In genomic region chr10:24149135-24149781, GRCm38 (mm10) we compare ENCODE assay signal across 7 mouse cellular contexts. TPM values are rescaled to one million over a fixed set of nuclear protein-coding genes. Genes with fewer than 3 reads are reported as not detected.
A peak's percentile ranks its signal among the peaks of the same experiment; 100 is the strongest.
DNase-seq lines count a peak whose midpoint lies in the region; ATAC-seq lines count a peak whose summit lies in the region.

Stx7 (plus strand) TSS chr10:24149302.

- H3K9ac ChIP-seq in intestine, embryonic 16.5 days (ENCODE audit: low read depth, low read length) = peak within 1 kb of the TSS; percentile 85
- H3K9ac ChIP-seq in midbrain, embryonic 11.5 days (ENCODE audit: low read length) = peak within 1 kb of the TSS; percentile 65

- WGBS in intestine, embryonic 16.5 days = under 1% methylated on average over 44 of the region's 45 CpGs
- under 1% methylated on average over 42 of the region's 45 CpGs for WGBS in midbrain, embryonic 11.5 days

- no peaks in the 10 kb centered on the region for H3K27me3 ChIP-seq in intestine, embryonic 16.5 days (replicated peaks; ENCODE audit: control insufficient read depth, insufficient read depth, low read length)
- H3K27me3 ChIP-seq in midbrain, embryonic 11.5 days (ENCODE audit: control insufficient read depth, insufficient read depth, low read length) = no peaks in the 10 kb centered on the region

- ATAC-seq in intestine, embryonic 16.5 days = peak; percentile 96
- peak; percentile 98 for ATAC-seq in midbrain, embryonic 11.5 days (ENCODE audit: low FRiP score)

- peaks cover 17% of the 10 kb centered on the region for H3K4me1 ChIP-seq in intestine, embryonic 16.5 days (ENCODE audit: control insufficient read depth, insufficient read depth, low read length)
- peaks cover 7% of the 10 kb centered on the region; the same call in 1 of the 2 replicates for H3K4me1 ChIP-seq in midbrain, embryonic 11.5 days (ENCODE audit: control insufficient read depth, insufficient read depth, low read length)

- DNase-seq in adrenal gland, adult 2 months = peak; percentile 97
- peak; percentile 86 for DNase-seq in embryo, embryonic 11.5 days (ENCODE audit: low read depth, low spot score)
- peak; percentile 87 to 93 for DNase-seq in gastrocnemius, postnatal 4 days (ENCODE audit: low spot score in 2 of 2)
- peak; percentile 91 to 93 for DNase-seq in left cerebral cortex, postnatal 36 days (ENCODE audit: low spot score in 2 of 2)
- DNase-seq in midbrain, embryonic 11.5 days (ENCODE audit: low spot score, missing footprints) = peak; percentile 98
- DNase-seq in skeletal muscle tissue, adult 2 months (ENCODE audit: low read depth, low spot score) = peak; percentile 94

- H3K4me2 ChIP-seq in intestine, embryonic 16.5 days (ENCODE audit: low read depth, low read length) = peak within 1 kb of the TSS; percentile 62
- peak within 1 kb of the TSS; percentile 58 for H3K4me2 ChIP-seq in midbrain, embryonic 11.5 days

- H3K36me3 ChIP-seq in intestine, embryonic 16.5 days (ENCODE audit: control insufficient read depth, insufficient read depth, low read length) = no peaks in the 10 kb centered on the region
- no peaks in the 10 kb centered on the region for H3K36me3 ChIP-seq in midbrain, embryonic 11.5 days (ENCODE audit: control insufficient read depth, insufficient read depth, low read length)

- peak within 1 kb of the TSS; percentile 85 for H3K27ac ChIP-seq in intestine, embryonic 16.5 days (ENCODE audit: low read length)
- H3K27ac ChIP-seq in midbrain, embryonic 11.5 days (ENCODE audit: low read depth, low read length) = no peak within 1 kb of the TSS

- H3K4me3 ChIP-seq in intestine, embryonic 16.5 days (ENCODE audit: low read length) = peak within 1 kb of the TSS; percentile 84
- peak within 1 kb of the TSS; percentile 54 for H3K4me3 ChIP-seq in midbrain, embryonic 11.5 days (ENCODE audit: low read depth, low read length)

- intact Hi-C loops in left cerebral cortex, postnatal 36 days (cut with DNase I) = no loop called here

- no peaks in the 10 kb centered on the region for H3K9me3 ChIP-seq in intestine, embryonic 16.5 days (ENCODE audit: control insufficient read depth, low read length)
- H3K9me3 ChIP-seq in midbrain, embryonic 11.5 days (ENCODE audit: control insufficient read depth, low read length) = no peaks in the 10 kb centered on the region

RNA-seq across cellular contexts. Expression of gene Stx7, which starts in this region (rescaled TPM):
- total RNA-seq in adrenal gland, adult 2 months (2021) = 100 to 1,000 TPM; 115 to 182 TPM
- 48.7 and 66.3 TPM in 2 replicates for polyA plus RNA-seq in adrenal gland, adult 2 months (2012; rRNA removed)
- 10 to 100 TPM; 37.3 to 41.6 TPM for total RNA-seq in gastrocnemius, postnatal 4 days (2021)
- polyA plus RNA-seq in intestine, embryonic 16.5 days (2015; fragmentation: Nextera tagmentation; extraction: Ambion mirVana) = 148 and 158 TPM in 2 replicates
- total RNA-seq in left cerebral cortex, postnatal 36 days (2021) = 100 to 1,000 TPM; 136 to 139 TPM
- 98.6 and 99.6 TPM in 2 replicates for polyA plus RNA-seq in midbrain, embryonic 11.5 days (2014; fragmentation: Nextera tagmentation; extraction: Ambion mirVana)
